ENCODE assay signal across 1 mouse cellular context in genomic region chr7:144937899-144938517, GRCm38 (mm10).
TF ChIP-seq lines count a peak whose summit lies in the region.

No protein-coding gene starts in this region.

TF ChIP-seq in CH12.LX, 34 proteins besides CTCF, POLR2A, EP300 and RAD21 (continued from another document):
- TF ChIP-seq MAFK (IDR thresholded peaks at IDR 0.05; ENCODE audit: insufficient replicate concordance, low read length): no peak
- no peak for TF ChIP-seq USF2 (conservative IDR thresholded peaks at IDR 0.05; ENCODE audit: low read depth, low read length)
- no peak for TF ChIP-seq MAZ (IDR thresholded peaks at IDR 0.05; ENCODE audit: low read depth, low read length)
